Mouse (Mus musculus) ES-Bruce4 (cell line): ENCODE results near the gene Ppp6r2.

ENCODE experiments used
- CTCF ChIP-seq: IDR thresholded peaks from one replicate; pipeline ENCODE4 v1.8.1; 2011; ENCODE audit warnings: low read depth, low read length
- EP300 ChIP-seq: IDR thresholded peaks from 2 replicates; pipeline ENCODE4 v1.6.1; 2011; ENCODE audit warnings: low read depth, low read length; ENCODE audit not compliant: insufficient read depth

- TF ChIP-seq EP300 (no peak), CTCF (no peak)
Measured at GRCm38 (mm10) chr15:89321264-89321663, 109.9 kb downstream of the Ppp6r2 start.
